In the genomic region with DNA sequence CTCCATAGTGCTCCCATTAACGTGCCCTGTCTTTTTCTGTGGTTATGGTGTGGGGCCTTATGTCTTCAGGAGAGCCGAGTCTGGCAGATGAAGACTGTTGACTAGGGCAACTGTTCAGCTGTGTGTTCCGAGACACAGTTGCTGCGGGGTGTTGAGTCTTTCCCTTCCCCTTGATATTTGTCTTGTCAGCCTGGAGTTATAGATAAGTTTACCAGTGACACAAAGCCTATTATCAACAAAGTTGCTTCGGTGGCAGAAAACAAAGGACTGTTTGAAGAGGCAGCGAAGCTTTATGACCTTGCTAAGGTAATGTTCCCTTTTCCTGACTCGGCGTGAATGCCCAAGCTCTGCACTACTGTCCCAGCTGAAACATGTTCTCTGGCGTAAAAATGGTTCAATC, we compare ENCODE assay signal across 19 mouse cellular contexts. TPM values are rescaled to one million over a fixed set of nuclear protein-coding genes. Genes with fewer than 3 reads are reported as not detected.
DNase-seq lines count a peak whose midpoint lies in the region; ATAC-seq and TF ChIP-seq lines count a peak whose summit lies in the region.
"Had no signal": no experiment of that assay in that cellular context is flagged by ENCODE, and none has a peak within 500 bp of the region (broad histone marks: within the 10 kb centered on the region; RNA-seq: fewer than 3 reads in every experiment).

No protein-coding gene starts in this region.

- peak overlapping the region; percentile 57 for H3K27ac ChIP-seq in intestine, embryonic 16.5 days (ENCODE audit: low read length)
- no peak overlapping the region for H3K27ac ChIP-seq in intestine, embryonic 15.5 days
- peak overlapping the region; percentile 57 for H3K27ac ChIP-seq in liver, embryonic 14.5 days
- H3K27ac ChIP-seq in stomach, postnatal 0 days (replicated peaks) = 0 out of 2 replicates have a peak overlapping the region, but pooled peaks have one; percentile 13
- H3K27ac ChIP-seq: heart, adult 2 months; hindbrain, embryonic 10.5 days; kidney, postnatal 0 days; midbrain, embryonic 10.5 days had no signal

- no peak overlapping the region for H3K4me3 ChIP-seq in intestine, embryonic 16.5 days (ENCODE audit: low read length)
- no peak overlapping the region for H3K4me3 ChIP-seq in intestine, embryonic 15.5 days (replicated peaks)
- H3K4me3 ChIP-seq in liver, embryonic 14.5 days (ENCODE audit: insufficient read depth in 1 of 2, low read depth in 2 of 2, low read length in 2 of 2) = no peak overlapping the region
- H3K4me3 ChIP-seq in stomach, postnatal 0 days (ENCODE audit: low read depth, low read length) = no peak overlapping the region
- H3K4me3 ChIP-seq: heart, adult 2 months; hindbrain, embryonic 10.5 days; midbrain, embryonic 10.5 days had no signal

- H3K9me3 ChIP-seq in intestine, embryonic 16.5 days (ENCODE audit: control insufficient read depth, low read length) = no peaks in the 10 kb centered on the region
- H3K9me3 ChIP-seq in intestine, embryonic 15.5 days = no peaks in the 10 kb centered on the region
- no peaks in the 10 kb centered on the region for H3K9me3 ChIP-seq in liver, embryonic 14.5 days (ENCODE audit: control insufficient read depth, low read length)
- no peaks in the 10 kb centered on the region for H3K9me3 ChIP-seq in stomach, postnatal 0 days (ENCODE audit: control insufficient read depth, low read length)
- H3K9me3 ChIP-seq: hindbrain, embryonic 10.5 days; midbrain, embryonic 10.5 days had no signal

- peaks cover 24% of the 10 kb centered on the region for H3K36me3 ChIP-seq in intestine, embryonic 16.5 days (ENCODE audit: control insufficient read depth, insufficient read depth, low read length)
- peaks cover 20% of the 10 kb centered on the region for H3K36me3 ChIP-seq in intestine, embryonic 15.5 days
- H3K36me3 ChIP-seq in liver, embryonic 14.5 days (replicated peaks; ENCODE audit: control insufficient read depth, insufficient read depth, low read depth) = peaks cover 34% of the 10 kb centered on the region
- H3K36me3 ChIP-seq in stomach, postnatal 0 days (ENCODE audit: control insufficient read depth, insufficient read depth, low read length) = peaks cover 11% of the 10 kb centered on the region; the same call in 1 of the 2 replicates

- 58% methylated on average over 9 of the region's 9 CpGs for WGBS in intestine, embryonic 16.5 days
- WGBS in intestine, embryonic 15.5 days = 69% methylated on average over 9 of the region's 9 CpGs
- WGBS in liver, embryonic 14.5 days (ENCODE audit: insufficient replicate concordance) = 26% methylated on average over 9 of the region's 9 CpGs
- WGBS in stomach, postnatal 0 days = 66% methylated on average over 9 of the region's 9 CpGs

- peaks cover 5% of the 10 kb centered on the region; the same call in 1 of the 2 replicates for H3K4me1 ChIP-seq in intestine, embryonic 16.5 days (ENCODE audit: control insufficient read depth, insufficient read depth, low read length)
- H3K4me1 ChIP-seq in intestine, embryonic 15.5 days (replicated peaks) = 0 out of 2 replicates have a peak, but pooled peaks cover 4% of the 10 kb centered on the region
- peaks cover 8 to 15% of the 10 kb centered on the region in 2 experiments for H3K4me1 ChIP-seq in liver, embryonic 14.5 days (replicated peaks; ENCODE audit: control insufficient read depth in 2 of 2, insufficient read depth in 2 of 2, low read length in 1 of 2)
- H3K4me1 ChIP-seq in stomach, postnatal 0 days (replicated peaks; ENCODE audit: control insufficient read depth, insufficient read depth) = no peaks in the 10 kb centered on the region
- H3K4me1 ChIP-seq: hindbrain, embryonic 10.5 days; midbrain, embryonic 10.5 days had no signal

- TF ChIP-seq EP300 in liver, embryonic 14.5 days (IDR thresholded peaks at IDR 0.05; ENCODE audit: low read depth) = no peak; the same call in 1 of the 2 replicates
- no peak for TF ChIP-seq EP300 in stomach, postnatal 0 days (optimal IDR thresholded peaks at IDR 0.05)

- TF ChIP-seq CTCF in liver, embryonic 14.5 days (IDR thresholded peaks at IDR 0.05; ENCODE audit: low read depth) = no peak
- no peak for TF ChIP-seq CTCF in stomach, postnatal 0 days (IDR thresholded peaks at IDR 0.05; ENCODE audit: low read depth)

- no peaks in the 10 kb centered on the region for H3K27me3 ChIP-seq in intestine, embryonic 16.5 days (replicated peaks; ENCODE audit: control insufficient read depth, insufficient read depth, low read length)
- no peaks in the 10 kb centered on the region for H3K27me3 ChIP-seq in intestine, embryonic 15.5 days (replicated peaks)
- H3K27me3 ChIP-seq in liver, embryonic 14.5 days (ENCODE audit: control insufficient read depth, insufficient read depth, low read length) = no peaks in the 10 kb centered on the region
- no peaks in the 10 kb centered on the region for H3K27me3 ChIP-seq in stomach, postnatal 0 days (ENCODE audit: control insufficient read depth, insufficient read depth, low read length)

- DNase-seq in c-Kit-positive CD71-negative TER-119-negative erythroid progenitor cells, embryonic 14.5 days (ENCODE audit: low read depth) = peak; percentile 10
- no peak for DNase-seq in liver, embryonic 14.5 days (ENCODE audit: low read depth in 3 of 3, low spot score in 3 of 3)
- DNase-seq in stomach, postnatal 0 days (ENCODE audit: low spot score) = peak; percentile 14
- DNase-seq in left cerebral cortex, adult 18-20 months (ENCODE audit: low spot score in 2 of 2) = no peak
- DNase-seq: adrenal gland, postnatal 14 days; cerebellum, postnatal 10 days; heart, adult 2 months; right cerebral cortex, postnatal 4 days; thymus, postnatal 4 days had no signal

- H3K4me2 ChIP-seq in intestine, embryonic 16.5 days (ENCODE audit: low read depth, low read length) = no peak overlapping the region
- no peak overlapping the region for H3K4me2 ChIP-seq in intestine, embryonic 15.5 days (replicated peaks)
- no peak overlapping the region; the same call in 1 of the 2 replicates for H3K4me2 ChIP-seq in liver, embryonic 14.5 days (ENCODE audit: low read depth)
- no peak overlapping the region for H3K4me2 ChIP-seq in stomach, postnatal 0 days (replicated peaks; ENCODE audit: low read depth)

- no peak overlapping the region for H3K9ac ChIP-seq in intestine, embryonic 16.5 days (ENCODE audit: low read depth, low read length)
- H3K9ac ChIP-seq in intestine, embryonic 15.5 days = no peak overlapping the region
- no peak overlapping the region; the same call in 1 of the 2 replicates for H3K9ac ChIP-seq in liver, embryonic 14.5 days (replicated peaks)
- no peak overlapping the region for H3K9ac ChIP-seq in stomach, postnatal 0 days (ENCODE audit: low read length)

- ATAC-seq in intestine, embryonic 16.5 days = peak; percentile 37; the same call in 1 of the 2 replicates
- ATAC-seq in intestine, embryonic 15.5 days = no peak
- ATAC-seq in liver, embryonic 14.5 days (ENCODE audit: insufficient read depth) = peak; percentile 75
- ATAC-seq in stomach, postnatal 0 days (ENCODE audit: low FRiP score, low TSS enrichment) = no peak
- no peak for ATAC-seq in activated CD4-positive, CD25-positive, alpha-beta regulatory T cell, adult 4 months
- ATAC-seq: forebrain, embryonic 14.5 days; inflammation-experienced regulatory T-cells, adult 6 months had no signal

RNA-seq across cellular contexts. Expression of gene Slc12a3, which starts 21.3 kb away (rescaled TPM):
- polyA plus RNA-seq in intestine, embryonic 16.5 days (2015; fragmentation: Nextera tagmentation; extraction: Ambion mirVana) = 0.05 and 0.06 TPM in 2 replicates
- 0.06 and 0.10 TPM in 2 replicates for polyA plus RNA-seq in intestine, embryonic 15.5 days (2015; fragmentation: Nextera tagmentation; extraction: Ambion mirVana)
- 0.01 TPM in 1 of 2 replicates, not detected in the other for polyA plus RNA-seq in liver, embryonic 14.5 days (2012; rRNA removed)
- polyA plus RNA-seq in liver, embryonic 14.5 days (2014; fragmentation: Nextera tagmentation; extraction: Ambion mirVana) = 0.11 TPM in 1 of 2 replicates, not detected in the other
- polyA plus RNA-seq in stomach, postnatal 0 days (2015; fragmentation: Nextera tagmentation; extraction: Ambion mirVana) = 0.10 and 0.22 TPM in 2 replicates
- total RNA-seq in left cerebral cortex, adult 18-20 months (2021) = under 1 TPM; 0.28 to 0.59 TPM
- not detected for polyA plus RNA-seq in activated CD4-positive, CD25-positive, alpha-beta regulatory T cell, adult 4 months (2017; shearing (Covaris generic))
- total RNA-seq: monocyte, adult 5-6 weeks had no signal
- polyA plus RNA-seq: C2C12; forebrain, embryonic 14.5 days; midbrain, embryonic 10.5 days had no signal

Comparison
In these comparisons a context has a peak if more than half of its experiments do, and no peak if none do; other contexts are left out.
1. ATAC-seq: peak in intestine, embryonic 16.5 days (single experiment) and liver, embryonic 14.5 days (single experiment); none in intestine, embryonic 15.5 days (single experiment), stomach, postnatal 0 days (single experiment) and activated CD4-positive, CD25-positive, alpha-beta regulatory T cell, adult 4 months (single experiment).
2. DNase-seq: peak in c-Kit-positive CD71-negative TER-119-negative erythroid progenitor cells, embryonic 14.5 days (single experiment) and stomach, postnatal 0 days (single experiment); none in liver, embryonic 14.5 days (0 of 3) and left cerebral cortex, adult 18-20 months (0 of 2).